22 mouse cellular contexts compared by ENCODE assay signal in genomic region chr11:86965079-86965478, GRCm38 (mm10). TPM values are rescaled to one million over a fixed set of nuclear protein-coding genes. Genes with fewer than 3 reads are reported as not detected.
A peak's percentile ranks its signal among the peaks of the same experiment; 100 is the strongest.
DNase-seq lines count a peak whose midpoint lies in the region; ATAC-seq and TF ChIP-seq lines count a peak whose summit lies in the region.
"Had no signal": no experiment of that assay in that cellular context is flagged by ENCODE, and none has a peak within 500 bp of the region (broad histone marks: within the 10 kb centered on the region; RNA-seq: fewer than 3 reads in every experiment).

No protein-coding gene starts in this region.

- TF ChIP-seq POLR2A in heart, adult 2 months (IDR thresholded peaks at IDR 0.05; ENCODE audit: insufficient read depth, low read depth, low read length): no peak

- H3K4me2 ChIP-seq in heart, embryonic 13.5 days: no peak overlapping the region
- H3K4me2 ChIP-seq in heart, postnatal 0 days (ENCODE audit: low read depth, low read length): no peak overlapping the region
- H3K4me2 ChIP-seq: embryonic facial prominence, embryonic 12.5 days; forebrain, embryonic 12.5 days had no signal

- no peaks in the 10 kb centered on the region for H3K79me2 ChIP-seq in heart, adult 2 months (replicated peaks; ENCODE audit: control insufficient read depth, insufficient read depth, low read length)

- H3K9me3 ChIP-seq in heart, embryonic 13.5 days: no peaks in the 10 kb centered on the region
- no peaks in the 10 kb centered on the region for H3K9me3 ChIP-seq in heart, postnatal 0 days (replicated peaks; ENCODE audit: control insufficient read depth, low read length)
- H3K9me3 ChIP-seq: embryonic facial prominence, embryonic 12.5 days; forebrain, embryonic 10.5 days; forebrain, embryonic 12.5 days had no signal

- H3K27me3 ChIP-seq in heart, embryonic 13.5 days (replicated peaks): no peaks in the 10 kb centered on the region
- H3K27me3 ChIP-seq in heart, adult 2 months (ENCODE audit: control insufficient read depth, insufficient read depth, low read length): no peaks in the 10 kb centered on the region
- no peaks in the 10 kb centered on the region for H3K27me3 ChIP-seq in heart, postnatal 0 days (ENCODE audit: control insufficient read depth, insufficient read depth, low read length)
- H3K27me3 ChIP-seq: embryonic facial prominence, embryonic 12.5 days had no signal

- peaks cover 43% of the 10 kb centered on the region for H3K36me3 ChIP-seq in heart, embryonic 13.5 days
- peaks cover 33% of the 10 kb centered on the region for H3K36me3 ChIP-seq in heart, adult 2 months (ENCODE audit: control insufficient read depth, insufficient read depth, low read length)
- H3K36me3 ChIP-seq in heart, postnatal 0 days (replicated peaks; ENCODE audit: control insufficient read depth, insufficient read depth, low read length): peaks cover 32% of the 10 kb centered on the region
- H3K36me3 ChIP-seq: forebrain, embryonic 10.5 days; forebrain, embryonic 12.5 days had no signal

- TF ChIP-seq CTCF in gastrocnemius, adult 2 months (IDR thresholded peaks at IDR 0.05): no peak
- no peak for TF ChIP-seq CTCF in heart, adult 2 months (IDR thresholded peaks at IDR 0.05)
- TF ChIP-seq CTCF in heart, postnatal 0 days (IDR thresholded peaks at IDR 0.05; ENCODE audit: low read depth): no peak

- TF ChIP-seq EP300 in heart, adult 2 months (IDR thresholded peaks at IDR 0.05; ENCODE audit: insufficient read depth, low read depth, low read length): no peak
- TF ChIP-seq EP300 in heart, postnatal 0 days (IDR thresholded peaks at IDR 0.05; ENCODE audit: low read depth): no peak

- intact Hi-C loops in gastrocnemius, adult 2 months (cut with DNase I): no loop called here
- intact Hi-C loops in heart, adult 2 months (cut with DNase I): no loop called here

- H3K27ac ChIP-seq in gastrocnemius, adult 2 months: no peak overlapping the region
- peak overlapping the region; percentile 25; the same call in 1 of the 2 replicates for H3K27ac ChIP-seq in heart, embryonic 13.5 days (replicated peaks)
- H3K27ac ChIP-seq in heart, adult 2 months: no peak overlapping the region; the same call in none of the 2 replicates
- peak overlapping the region; percentile 96; the same call in 1 of the 2 replicates for H3K27ac ChIP-seq in heart, postnatal 0 days (ENCODE audit: low read depth)
- H3K27ac ChIP-seq: embryonic facial prominence, embryonic 12.5 days; forebrain, embryonic 10.5 days; forebrain, embryonic 12.5 days had no signal

- 52% methylated on average over 5 of the region's 5 CpGs for WGBS in heart, embryonic 13.5 days
- 44% methylated on average over 5 of the region's 5 CpGs for WGBS in heart, adult 2 months
- WGBS in heart, postnatal 0 days: 49% methylated on average over 5 of the region's 5 CpGs

- H3K4me3 ChIP-seq in gastrocnemius, adult 2 months: no peak overlapping the region
- H3K4me3 ChIP-seq in heart, embryonic 13.5 days: no peak overlapping the region
- no peak overlapping the region for H3K4me3 ChIP-seq in heart, adult 2 months
- no peak overlapping the region for H3K4me3 ChIP-seq in heart, postnatal 0 days (ENCODE audit: low read depth, low read length)
- H3K4me3 ChIP-seq: embryonic facial prominence, embryonic 12.5 days; erythroblast, embryonic 14.5 days; forebrain, embryonic 10.5 days; forebrain, embryonic 12.5 days had no signal

- DNase-seq in gastrocnemius, adult 2 months: peak; percentile 13
- no peak for DNase-seq in gastrocnemius, adult 8-10 months (ENCODE audit: low spot score in 2 of 2)
- DNase-seq in heart, adult 2 months: no peak
- no peak for DNase-seq in heart, postnatal 0 days (ENCODE audit: low spot score)
- no peak for DNase-seq in heart, adult 18-20 months
- DNase-seq: adrenal gland, adult 2 months; adrenal gland, postnatal 10 days; adrenal gland, postnatal 25 days; cerebellum, adult 11 months; cerebellum, adult 18-20 months; cerebellum, adult 8-10 months; cerebellum, adult 9-11 months; cerebellum, postnatal 14 days; cerebellum, postnatal 36 days; embryo, embryonic 11 days had no signal

- H3K4me1 ChIP-seq in heart, embryonic 13.5 days: peaks cover 96% of the 10 kb centered on the region
- peaks cover 36% of the 10 kb centered on the region for H3K4me1 ChIP-seq in heart, adult 2 months (ENCODE audit: control insufficient read depth, insufficient read depth, low read length)
- H3K4me1 ChIP-seq in heart, postnatal 0 days (ENCODE audit: control insufficient read depth, insufficient read depth): peaks cover 63% of the 10 kb centered on the region

- no peak for ATAC-seq in heart, embryonic 13.5 days (ENCODE audit: extremely low read depth, insufficient number of reproducible peaks, low FRiP score, low TSS enrichment)
- ATAC-seq in heart, postnatal 0 days (ENCODE audit: insufficient read depth, low read depth): no peak
- ATAC-seq: forebrain, embryonic 14.5 days; forebrain, embryonic 16.5 days had no signal

- peak overlapping the region; percentile 12; the same call in 1 of the 2 replicates for H3K9ac ChIP-seq in heart, embryonic 13.5 days
- H3K9ac ChIP-seq in heart, adult 2 months (ENCODE audit: low read depth, low read length): no peak overlapping the region
- no peak overlapping the region for H3K9ac ChIP-seq in heart, postnatal 0 days (replicated peaks; ENCODE audit: low read depth, low read length)
- H3K9ac ChIP-seq: embryonic facial prominence, embryonic 12.5 days; forebrain, embryonic 12.5 days had no signal

RNA-seq across cellular contexts. Expression of gene Ypel2, which starts 28.4 kb away (rescaled TPM):
- total RNA-seq in gastrocnemius, adult 2 months (2021): 10 to 100 TPM in 1 of 2 experiments, 1 to 10 TPM in 1; 4.5 to 11.6 TPM
- total RNA-seq in gastrocnemius, adult 8-10 months (2022): 1 to 10 TPM; 4.5 to 6.8 (median 4.9) TPM
- polyA plus RNA-seq in heart, embryonic 13.5 days (2015; fragmentation: Nextera tagmentation; extraction: Ambion mirVana): 18.1 and 20.0 TPM in 2 replicates
- 10 to 100 TPM; 11.6 to 26.3 TPM for total RNA-seq in heart, adult 2 months (2021)
- 7.9 and 12.2 TPM in 2 replicates for polyA plus RNA-seq in heart, adult 2 months (2012; rRNA removed)
- 16.3 and 18.4 TPM in 2 replicates for total RNA-seq in heart, postnatal 0 days (2014; rRNA removed; ENCODE audit: low replicate concordance)
- polyA plus RNA-seq in heart, postnatal 0 days (2015; fragmentation: Nextera tagmentation; extraction: Ambion mirVana): 16.1 and 17.8 TPM in 2 replicates
- total RNA-seq in heart, adult 18-20 months (2021): 10 to 100 TPM; 21.4 to 25.5 TPM

Comparison
In these comparisons a context has a peak if more than half of its experiments do, and no peak if none do; other contexts are left out.
1. H3K27ac ChIP-seq: peak in heart, embryonic 13.5 days (single experiment) and heart, postnatal 0 days (single experiment); none in gastrocnemius, adult 2 months (single experiment) and heart, adult 2 months (single experiment).